Mouse (Mus musculus) lung, postnatal 0 days (tissue): Measurements from ENCODE around the gene Map6. TPM values are rescaled to one million over a fixed set of nuclear protein-coding genes. Genes with fewer than 3 reads are reported as not detected.

Source experiments
- ATAC-seq: fragments of 200-750 bp; cut with Nextera tagmentation; 2 replicates; pipeline ENCODE4 v1.8.0; 2017; ENCODE audit warnings: moderate library complexity
- DNase-seq: peaks from one replicate; pipeline ENCODE4 v3.0.0-alpha.2; 2016; ENCODE audit warnings: low spot score
- H3K27ac ChIP-seq: fragments of 300-500 bp; sonication (generic); 2 replicates; pipeline ENCODE4 v1.5.1; 2014; ENCODE audit warnings: antibody characterized with exemption, mild to moderate bottlenecking, low read length, mixed read lengths
- H3K27me3 ChIP-seq: fragments of 300-500 bp; sonication (generic); replicated peaks from 2 replicates; pipeline ENCODE4 v1.6.1; 2014; ENCODE audit warnings: low read length, mixed read lengths; ENCODE audit not compliant: insufficient read depth
- H3K36me3 ChIP-seq: fragments of 300-500 bp; sonication (generic); 2 replicates; pipeline ENCODE4 v1.6.1; 2014; ENCODE audit warnings: low read length, mixed read lengths; ENCODE audit not compliant: insufficient read depth
- H3K4me1 ChIP-seq: fragments of 300-500 bp; sonication (generic); 2 replicates; pipeline ENCODE4 v1.6.1; 2014; ENCODE audit warnings: antibody characterized with exemption, low read depth, low read length, mixed read lengths; ENCODE audit not compliant: insufficient read depth
- H3K4me2 ChIP-seq: fragments of 300-500 bp; sonication (generic); replicated peaks from 2 replicates; pipeline ENCODE4 v1.6.1; 2014; ENCODE audit warnings: low read depth, mild to moderate bottlenecking, low read length, moderate library complexity, mixed read lengths
- H3K4me3 ChIP-seq: fragments of 300-500 bp; sonication (generic); 2 replicates; pipeline ENCODE4 v1.5.1; 2014; ENCODE audit warnings: low read depth, low read length
- H3K9ac ChIP-seq: fragments of 300-500 bp; sonication (generic); replicated peaks from 2 replicates; pipeline ENCODE4 v1.6.1; 2014; ENCODE audit warnings: low read depth, mild to moderate bottlenecking
- H3K9me3 ChIP-seq: fragments of 300-500 bp; sonication (generic); 2 replicates; pipeline ENCODE4 v1.6.1; 2016; ENCODE audit warnings: low read length, mixed read lengths
- CTCF ChIP-seq: IDR thresholded peaks from 2 replicates; pipeline ENCODE4 v1.5.1; 2016; ENCODE audit warnings: antibody characterized with exemption, mild to moderate bottlenecking
- EP300 ChIP-seq: IDR thresholded peaks from 2 replicates; pipeline ENCODE4 v1.6.1; 2016; ENCODE audit warnings: antibody characterized with exemption, mild to moderate bottlenecking, control low read depth
- WGBS: fragments of 180-500 bp; shearing (Covaris S2); extraction: QIAGEN DNeasy Blood & Tissue Kit; methylation state at CpG from one replicate; pipeline ENCODE4 v1.1.7; 2014; 5-methylcytosine and 5-hydroxymethylcytosine counted together
- polyA plus RNA-seq: library from polyadenylated mRNA; unstranded; fragments of >200 nt; fragmentation: Nextera tagmentation; extraction: Ambion mirVana; gene quantifications from 2 replicates; pipeline ENCODE4 v1.2.1, GENCODE M21; 2015

The Map6 gene
- polyA plus RNA-seq, result 29.6 and 35.9 TPM in 2 replicates

- H3K27me3 ChIP-seq, result peaks cover 26% of the 10 kb centered on the region
- H3K27ac ChIP-seq, result peak within 1 kb of the TSS; percentile 71
- peak within 1 kb of the TSS; percentile 67 for H3K4me2 ChIP-seq
- peaks cover 12% of the 10 kb centered on the region; the same call in 1 of the 2 replicates for H3K4me1 ChIP-seq
- peak within 1 kb of the TSS; percentile 43 for H3K4me3 ChIP-seq
- peak; percentile 45 for DNase-seq
- no peak within 1 kb of the TSS for H3K9ac ChIP-seq
- no peak for ATAC-seq
- no peaks in the 10 kb centered on the region for H3K9me3 ChIP-seq
- 3% methylated on average over 32 of the region's 34 CpGs for WGBS
- H3K36me3 ChIP-seq, result no peaks in the 10 kb centered on the region
- no peak for TF ChIP-seq EP300
- TF ChIP-seq CTCF, result no peak
Observed at GRCm38 (mm10) chr7:99267251-99267896, at the start of gene Map6. Gene Map6, plus strand, starts transcription at chr7:99267447.

GRCm38 (mm10) chr7:99224225-99224624, 43.0 kb upstream of the Map6 start:
- 69% methylated on average over 7 of the region's 7 CpGs for WGBS
- Histone ChIP-seq H3K9ac (no peak overlapping the region), H3K4me3 (no peak overlapping the region), H3K9me3 (no peaks in the 10 kb centered on the region), H3K27me3 (no peaks in the 10 kb centered on the region), H3K4me2 (no peak overlapping the region), H3K4me1 (no peaks in the 10 kb centered on the region), H3K27ac (no peak overlapping the region), H3K36me3 (no peaks in the 10 kb centered on the region)
- ATAC-seq (no peak), DNase-seq (no peak)
- TF ChIP-seq EP300 (no peak), CTCF (peak; percentile 48)

GRCm38 (mm10) chr7:99224648-99225190, 42.5 kb upstream of the Map6 start:
- WGBS, result 41% methylated on average over 1 of the region's 1 CpGs
- no peak overlapping the region for H3K27ac ChIP-seq

GRCm38 (mm10) chr7:99225421-99225820, 41.8 kb upstream of the Map6 start:
- Histone ChIP-seq H3K9me3 (no peaks in the 10 kb centered on the region), H3K4me3 (no peak overlapping the region), H3K9ac (no peak overlapping the region), H3K4me1 (no peaks in the 10 kb centered on the region), H3K27ac (no peak overlapping the region), H3K36me3 (no peaks in the 10 kb centered on the region), H3K4me2 (no peak overlapping the region), H3K27me3 (no peaks in the 10 kb centered on the region)
- ATAC-seq, result no peak
- 60% methylated on average over 6 of the region's 6 CpGs for WGBS
- no peak for TF ChIP-seq EP300
- no peak for DNase-seq

More at GRCm38 (mm10) chr7:99224648-99225190, 42.5 kb upstream of the Map6 start:
- DNase-seq (no peak), ATAC-seq (no peak)
- Histone ChIP-seq H3K36me3 (no peaks in the 10 kb centered on the region), H3K4me3 (no peak overlapping the region), H3K9me3 (no peaks in the 10 kb centered on the region), H3K4me2 (no peak overlapping the region), H3K27me3 (no peaks in the 10 kb centered on the region), H3K9ac (no peak overlapping the region), H3K4me1 (no peaks in the 10 kb centered on the region)
- TF ChIP-seq CTCF (no peak), EP300 (no peak)

- WGBS, result 64% methylated on average over 10 of the region's 10 CpGs
Observed at GRCm38 (mm10) chr7:99226662-99227061, 40.6 kb upstream of the Map6 start.

DNA sequence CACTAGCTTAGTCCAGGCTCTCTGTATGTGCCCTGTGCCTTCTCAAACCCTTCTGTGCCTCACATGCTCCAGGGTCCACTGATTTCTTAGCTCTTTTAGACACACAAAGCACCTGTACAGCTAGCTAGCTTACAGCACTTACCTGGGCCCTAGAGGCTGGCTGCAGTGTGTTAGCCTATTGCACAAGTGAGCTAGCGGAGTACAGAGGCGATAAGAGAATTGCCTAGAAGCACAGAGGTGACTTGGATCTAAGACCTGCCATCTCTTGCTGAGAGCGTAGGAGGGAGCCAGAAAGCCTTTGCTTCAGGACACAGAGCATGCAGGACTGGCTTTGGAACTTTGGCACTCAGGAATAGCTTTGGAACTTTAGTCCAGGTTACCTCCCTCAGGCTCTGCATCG, 40.0 kb upstream of the Map6 start:
- TF ChIP-seq CTCF (no peak), EP300 (no peak)
- H3K27me3 ChIP-seq, result no peaks in the 10 kb centered on the region
- ATAC-seq (peak; percentile 51), DNase-seq (peak; percentile 34)
- no peak overlapping the region for H3K27ac ChIP-seq
- no peaks in the 10 kb centered on the region for H3K4me1 ChIP-seq
- no peaks in the 10 kb centered on the region for H3K36me3 ChIP-seq
- no peaks in the 10 kb centered on the region for H3K9me3 ChIP-seq
- no peak overlapping the region for H3K4me3 ChIP-seq
- no peak overlapping the region for H3K9ac ChIP-seq
- H3K4me2 ChIP-seq, result no peak overlapping the region
- WGBS, result 82% methylated on average over 4 of the region's 4 CpGs

More at GRCm38 (mm10) chr7:99226662-99227061, 40.6 kb upstream of the Map6 start:
- DNase-seq, result no peak
- TF ChIP-seq EP300 (no peak), CTCF (no peak)
- Histone ChIP-seq H3K36me3 (no peaks in the 10 kb centered on the region), H3K27ac (no peak overlapping the region), H3K4me3 (no peak overlapping the region), H3K4me2 (no peak overlapping the region), H3K9me3 (no peaks in the 10 kb centered on the region), H3K27me3 (no peaks in the 10 kb centered on the region), H3K4me1 (no peaks in the 10 kb centered on the region), H3K9ac (no peak overlapping the region)
- 0 out of 2 replicates have a peak, but pooled peaks have one; percentile 4 for ATAC-seq
